Mouse (Mus musculus): ENCODE data around the gene Fbxo10. TPM values are rescaled to one million over a fixed set of nuclear protein-coding genes. Genes with fewer than 3 reads are reported as not detected.
"Not testable (repeated sequence)": the region's sequence is repeated elsewhere in the genome, so short reads cannot be mapped to it uniquely, and the experiment has no call there.

Fbxo10 gene
- polyA plus RNA-seq, 1 experiment from 2014 or later, result 18.7 TPM

GRCm38 (mm10) chr4:44994776-44995175 is 89.6 kb downstream of the Fbxo10 start:
- no peaks in the 10 kb centered on the region for H3K4me1 ChIP-seq (ENCODE audit: control insufficient read depth, insufficient read depth, low read depth, low read length)
- no peaks in the 10 kb centered on the region for H3K9me3 ChIP-seq (ENCODE audit: control insufficient read depth, low read length)
- H3K4me3 ChIP-seq (ENCODE audit: low read length), result no peak overlapping the region
- no peak overlapping the region for H3K4me2 ChIP-seq (ENCODE audit: low read length)
- 80% methylated on average over 18 of the region's 18 CpGs for WGBS
- no peaks in the 10 kb centered on the region for H3K27me3 ChIP-seq (replicated peaks; ENCODE audit: control insufficient read depth, insufficient read depth, low read length)
- H3K36me3 ChIP-seq (ENCODE audit: control insufficient read depth, insufficient read depth, low read length), result peaks cover 24% of the 10 kb centered on the region
- H3K27ac ChIP-seq (ENCODE audit: low read depth, low read length), result no peak overlapping the region
- no peak overlapping the region for H3K9ac ChIP-seq (ENCODE audit: low read depth, low read length)
- ATAC-seq, result no peak

DNA sequence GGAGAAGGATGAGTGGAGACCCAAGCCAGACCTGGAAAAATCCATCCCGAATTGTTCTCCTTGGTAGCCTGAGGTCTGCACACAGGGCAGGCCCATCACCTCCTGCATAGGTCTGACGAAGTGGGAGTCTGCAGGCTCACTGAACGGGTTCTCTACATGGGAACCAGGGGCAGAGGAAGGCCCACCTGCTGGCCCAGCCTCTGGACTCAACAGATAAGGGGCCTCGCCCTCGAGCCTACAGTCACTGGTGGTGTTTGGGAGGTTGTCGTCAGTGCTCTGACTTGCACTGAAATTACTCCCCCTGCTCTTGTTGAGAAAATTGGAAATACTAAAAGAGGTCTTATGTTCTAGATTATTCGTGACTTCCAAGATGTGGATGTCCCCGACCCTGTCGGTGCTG is 90.6 kb downstream of the Fbxo10 start:
- 93% methylated on average over 9 of the region's 9 CpGs for WGBS
- no peaks in the 10 kb centered on the region for H3K9me3 ChIP-seq (ENCODE audit: control insufficient read depth, low read length)
- no peak overlapping the region for H3K9ac ChIP-seq (ENCODE audit: low read depth, low read length)
- peaks cover 25% of the 10 kb centered on the region for H3K36me3 ChIP-seq (ENCODE audit: control insufficient read depth, insufficient read depth, low read length)
- no peak overlapping the region for H3K4me2 ChIP-seq (ENCODE audit: low read length)
- no peak overlapping the region for H3K4me3 ChIP-seq (ENCODE audit: low read length)
- H3K4me1 ChIP-seq (ENCODE audit: control insufficient read depth, insufficient read depth, low read depth, low read length), result no peaks in the 10 kb centered on the region
- H3K27me3 ChIP-seq (replicated peaks; ENCODE audit: control insufficient read depth, insufficient read depth, low read length), result no peaks in the 10 kb centered on the region
- H3K27ac ChIP-seq (ENCODE audit: low read depth, low read length), result no peak overlapping the region
- no peak for ATAC-seq

DNA sequence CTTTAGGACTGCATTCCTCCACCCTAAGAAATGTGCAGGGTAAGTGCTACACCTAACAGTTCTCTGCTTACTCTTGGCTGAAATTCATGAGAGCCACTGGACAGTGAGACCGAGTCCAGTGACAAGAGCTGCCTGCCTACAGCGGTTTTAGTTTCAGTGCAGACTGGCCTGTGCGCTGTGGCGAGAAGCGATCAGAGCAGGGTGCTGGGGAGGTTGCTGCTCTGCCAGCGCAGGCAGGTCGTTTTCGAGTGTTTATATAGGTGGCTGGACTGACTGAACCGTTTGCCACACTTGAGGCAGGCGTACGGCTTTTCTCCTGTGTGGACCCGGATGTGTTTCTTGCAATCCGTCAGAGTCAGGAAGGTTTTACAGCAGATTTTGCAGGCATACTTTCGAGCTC is 91.2 kb downstream of the Fbxo10 start:
- not testable (repeated sequence) for H3K27me3 ChIP-seq (replicated peaks; ENCODE audit: control insufficient read depth, insufficient read depth, low read length); H3K4me2 ChIP-seq (ENCODE audit: low read length); H3K9ac ChIP-seq (ENCODE audit: low read depth, low read length); H3K4me1 ChIP-seq (ENCODE audit: control insufficient read depth, insufficient read depth, low read depth, low read length); ATAC-seq; H3K4me3 ChIP-seq (ENCODE audit: low read length); H3K27ac ChIP-seq (ENCODE audit: low read depth, low read length); H3K9me3 ChIP-seq (ENCODE audit: control insufficient read depth, low read length)
- peaks cover 25% of the 10 kb centered on the region for H3K36me3 ChIP-seq (ENCODE audit: control insufficient read depth, insufficient read depth, low read length)
- WGBS, result 88% methylated on average over 13 of the region's 14 CpGs

DNA sequence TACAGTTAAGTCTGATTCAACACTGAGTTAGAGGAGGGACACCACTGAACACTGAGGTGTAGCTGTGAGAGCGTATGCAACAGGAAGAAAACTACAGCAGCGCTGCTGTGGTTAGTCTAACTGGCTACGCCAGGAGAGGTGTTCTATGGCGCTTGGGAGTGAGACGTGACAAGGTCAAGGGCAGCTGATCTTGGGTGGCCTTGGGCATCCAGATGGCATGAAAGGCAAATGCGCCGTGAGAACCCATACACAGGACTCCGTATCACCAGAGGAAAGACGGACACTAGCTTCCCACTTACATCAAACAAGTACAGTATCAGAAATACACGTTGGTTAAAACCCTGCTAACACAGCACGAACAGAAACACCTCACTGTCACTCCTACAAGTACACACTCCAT is 92.1 kb downstream of the Fbxo10 start:
- not testable (repeated sequence) for H3K9me3 ChIP-seq (ENCODE audit: control insufficient read depth, low read length); H3K27ac ChIP-seq (ENCODE audit: low read depth, low read length); H3K4me1 ChIP-seq (ENCODE audit: control insufficient read depth, insufficient read depth, low read depth, low read length); H3K9ac ChIP-seq (ENCODE audit: low read depth, low read length); H3K27me3 ChIP-seq (replicated peaks; ENCODE audit: control insufficient read depth, insufficient read depth, low read length); ATAC-seq; H3K4me2 ChIP-seq (ENCODE audit: low read length); H3K4me3 ChIP-seq (ENCODE audit: low read length)
- WGBS, result 93% methylated on average over 11 of the region's 11 CpGs
- H3K36me3 ChIP-seq (ENCODE audit: control insufficient read depth, insufficient read depth, low read length), result peaks cover 25% of the 10 kb centered on the region

DNA sequence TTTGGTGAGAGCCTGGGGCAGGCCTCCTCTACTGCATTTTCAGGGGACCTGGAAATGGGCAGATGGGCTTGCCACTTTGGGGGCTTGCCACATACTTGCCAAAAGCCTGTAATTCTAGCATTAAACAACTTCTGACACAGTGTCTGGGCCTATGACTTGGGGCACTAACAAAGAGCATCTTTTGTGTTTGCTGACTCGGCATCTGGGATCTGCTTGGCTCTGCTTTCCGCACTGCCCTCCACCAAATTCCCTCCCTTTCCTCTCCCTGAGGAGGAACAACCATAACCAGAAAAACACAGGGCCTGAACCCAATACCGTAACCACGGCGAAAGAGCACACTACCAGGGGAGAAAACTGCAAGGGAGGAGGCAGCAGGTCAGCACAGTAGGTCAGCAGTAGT is 93.8 kb downstream of the Fbxo10 start:
- 87% methylated on average over 5 of the region's 5 CpGs for WGBS
- ATAC-seq, result no peak
- Histone ChIP-seq H3K9ac (ENCODE audit: low read depth, low read length) (no peak overlapping the region), H3K27ac (ENCODE audit: low read depth, low read length) (no peak overlapping the region), H3K27me3 (replicated peaks; ENCODE audit: control insufficient read depth, insufficient read depth, low read length) (no peaks in the 10 kb centered on the region), H3K9me3 (ENCODE audit: control insufficient read depth, low read length) (no peaks in the 10 kb centered on the region), H3K36me3 (ENCODE audit: control insufficient read depth, insufficient read depth, low read length) (peaks cover 25% of the 10 kb centered on the region), H3K4me2 (ENCODE audit: low read length) (no peak overlapping the region), H3K4me3 (ENCODE audit: low read length) (no peak overlapping the region), H3K4me1 (ENCODE audit: control insufficient read depth, insufficient read depth, low read depth, low read length) (no peaks in the 10 kb centered on the region)

Other genes starting within 250 kb of the Fbxo10 start
- 33.5 and 33.7 TPM in 2 replicates for gene Grhpr, start 103.2 kb downstream of the Fbxo10 start, polyA plus RNA-seq (2015; fragmentation: Nextera tagmentation; extraction: Ambion mirVana)
- gene Zbtb5, start 72.2 kb downstream of the Fbxo10 start, polyA plus RNA-seq (2015; fragmentation: Nextera tagmentation; extraction: Ambion mirVana), result 36.8 and 39.3 TPM in 2 replicates
- 26.8 and 31.5 TPM in 2 replicates for gene Polr1e, start 66.0 kb downstream of the Fbxo10 start, polyA plus RNA-seq (2015; fragmentation: Nextera tagmentation; extraction: Ambion mirVana)
- gene Tomm5, start 23.5 kb upstream of the Fbxo10 start, polyA plus RNA-seq (2015; fragmentation: Nextera tagmentation; extraction: Ambion mirVana), result 154 and 185 TPM in 2 replicates
- gene Frmpd1, start 100.3 kb upstream of the Fbxo10 start, polyA plus RNA-seq (2015; fragmentation: Nextera tagmentation; extraction: Ambion mirVana), result 2.2 and 3.2 TPM in 2 replicates
- 24.4 and 24.7 TPM in 2 replicates for gene Trmt10b, start 212.5 kb upstream of the Fbxo10 start, polyA plus RNA-seq (2015; fragmentation: Nextera tagmentation; extraction: Ambion mirVana)